Mouse (Mus musculus) Patski (cell line): ENCODE data around the gene Cd81. TPM values are rescaled to one million over a fixed set of nuclear protein-coding genes. Genes with fewer than 3 reads are reported as not detected.

Source experiments
- ATAC-seq: fragments of 100-300 bp; one replicate; pipeline ENCODE4 v1.8.0; 2021
- CTCF ChIA-PET: fragments of 350-600 bp; sonication (Branson Sonifier 250); formaldehyde crosslinking; loops from one replicate; lab custom pipeline; 2022; ENCODE audit warnings: inconsistent platforms; lab: Charles Lee
- POLR2A ChIA-PET: fragments of 350-600 bp; sonication (Branson Sonifier 250); formaldehyde crosslinking; loops from one replicate; lab custom pipeline; 2022; ENCODE audit warnings: antibody characterized with exemption, inconsistent platforms; lab: Charles Lee
- DNase-seq: peaks from one replicate; pipeline ENCODE4 v3.0.0-alpha.2; 2011; ENCODE audit warnings: low read depth, low spot score
- H3K27me3 ChIP-seq: fragments of 371-371 bp; one replicate; pipeline ENCODE4 v1.5.1; 2021
- CTCF ChIP-seq: fragments of 100-300 bp; IDR thresholded peaks from one replicate; pipeline ENCODE4 v1.5.1; 2021
- in situ Hi-C: fragments of 300-500 bp; cut with MboI; formaldehyde crosslinking; loops from 3 replicates; pipeline ENCODE4 v1.11.1; 2018; ENCODE audit warnings: low pct_unique_long_range_greater_than_20kb, mixed read lengths
- polyA plus RNA-seq: library from polyadenylated mRNA; unstranded; gene quantifications from one replicate; pipeline ENCODE4 v1.2.3, GENCODE M21; 2021

Cd81 gene
- 622 TPM for polyA plus RNA-seq

- DNase-seq: no peak
- CTCF ChIA-PET: interaction anchor here (1.0 to 1.9 kb wide), 8 partner anchors 8 to 45 kb away, joined by 3 to 9 read pairs (median 4); no protein-coding TSS in a partner anchor
- POLR2A ChIA-PET: interaction anchor here (1.1 to 3.8 kb wide), 9 partner anchors 8 to 44 kb away, joined by 3 to 30 read pairs (median 6); no protein-coding TSS in a partner anchor
- ATAC-seq: peak; percentile 67
- no peaks in the 10 kb centered on the region for H3K27me3 ChIP-seq
- no peak for TF ChIP-seq CTCF
- in situ Hi-C loops: loop anchor here (5.0 kb wide), 1 partner anchor 35 kb away; no protein-coding TSS in a partner anchor
These were observed at the start of gene Cd81 for GRCm38 (mm10) chr7:143052626-143053007. Cd81 (plus strand) TSS chr7:143052739.

- POLR2A ChIA-PET: no interaction called here
- in situ Hi-C loops: loop anchor here (5.0 to 25.0 kb wide), 2 partner anchors 113 to 618 kb away; partner anchors contain the start of genes Ctsd and Gm49369
These were observed 47.7 kb upstream of the Cd81 start, which contains the start of gene Tspan32 for GRCm38 (mm10) chr7:143004727-143005343. Tspan32 (plus strand) TSS chr7:143005046.

GRCm38 (mm10) chr7:143005344-143006096 is 47.0 kb upstream of the Cd81 start:
- ChIA-PET POLR2A (no interaction called here), CTCF (interaction anchor here (0.9 to 5.9 kb wide), 2 partner anchors 57 to 81 kb away, joined by 3 to 74 read pairs; no protein-coding TSS in a partner anchor)
- no peak for DNase-seq
- in situ Hi-C loops: loop anchor here (5.0 to 25.0 kb wide), 2 partner anchors 113 to 618 kb away; partner anchors contain the start of genes Ctsd and Gm49369
- H3K27me3 ChIP-seq: no peaks in the 10 kb centered on the region
- no peak for ATAC-seq
- TF ChIP-seq CTCF: no peak

More at GRCm38 (mm10) chr7:143004727-143005343, 47.7 kb upstream of the Cd81 start, which contains the start of gene Tspan32:
- TF ChIP-seq CTCF: no peak
- DNase-seq: no peak
- H3K27me3 ChIP-seq: no peaks in the 10 kb centered on the region
- CTCF ChIA-PET: interaction anchor here (1.0 to 5.9 kb wide), 2 partner anchors 81 to 82 kb away, joined by 4 to 74 read pairs; no protein-coding TSS in a partner anchor
- ATAC-seq: no peak

DNA sequence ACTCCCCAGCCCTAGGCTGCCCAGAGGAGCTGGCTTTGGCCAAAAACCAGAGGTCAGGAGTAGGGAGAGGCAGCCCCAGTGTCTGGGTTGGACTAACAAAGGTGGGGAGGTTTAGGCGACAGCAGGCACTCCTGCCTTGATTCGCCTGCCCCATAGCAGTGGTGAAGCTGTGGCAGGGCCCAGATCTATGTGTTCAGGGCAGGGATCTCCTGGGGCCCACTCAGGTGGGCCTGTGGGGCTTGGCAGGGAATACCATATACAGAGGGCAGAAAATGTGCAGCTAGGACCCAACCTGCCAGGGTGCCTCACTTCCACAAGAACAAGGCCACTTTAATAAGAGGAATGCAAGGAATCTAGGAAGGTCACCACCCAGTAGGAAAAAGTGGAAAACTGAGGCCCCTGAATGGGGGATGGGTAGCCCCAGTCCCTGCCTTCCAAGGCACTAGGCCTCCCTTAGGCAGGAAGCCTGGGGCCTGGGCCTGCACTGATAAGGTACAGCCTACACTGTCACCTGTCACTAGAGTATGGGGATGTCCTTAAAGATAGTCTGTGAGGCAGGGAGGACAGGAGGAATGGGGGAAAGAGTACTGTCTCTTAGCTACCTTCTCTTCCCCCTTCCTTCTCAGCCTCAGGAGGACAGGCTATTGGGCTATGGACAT is 46.3 kb upstream of the Cd81 start:
- in situ Hi-C loops: loop anchor here (5.0 to 25.0 kb wide), 2 partner anchors 114 to 619 kb away; partner anchors contain the start of genes Ctsd and Gm49369
- ChIA-PET CTCF (interaction anchor here (0.9 to 5.9 kb wide), 6 partner anchors 12 to 81 kb away, joined by 3 to 74 read pairs (median 14); partner anchors contain the start of gene Tssc4), POLR2A (interaction anchor here (0.7 kb wide), 1 partner anchor 83 kb away, joined by 12 read pairs; no protein-coding TSS in a partner anchor)
- no peaks in the 10 kb centered on the region for H3K27me3 ChIP-seq
- no peak for TF ChIP-seq CTCF
- DNase-seq (no peak), ATAC-seq (no peak)

GRCm38 (mm10) chr7:143006756-143007598 is 45.6 kb upstream of the Cd81 start:
- DNase-seq (no peak), ATAC-seq (no peak)
- no peak for TF ChIP-seq CTCF
- in situ Hi-C loops: loop anchor here (5.0 to 25.0 kb wide), 2 partner anchors 115 to 620 kb away; partner anchors contain the start of genes Ctsd and Gm49369
- CTCF ChIA-PET: interaction anchor here (0.7 to 5.9 kb wide), 14 partner anchors 9 to 113 kb away, joined by 3 to 74 read pairs (median 6); partner anchors contain the start of gene Tssc4
- H3K27me3 ChIP-seq: no peaks in the 10 kb centered on the region
- POLR2A ChIA-PET: interaction anchor here (0.7 to 2.9 kb wide), 6 partner anchors 46 to 84 kb away, joined by 3 to 15 read pairs (median 13); partner anchors contain the start of gene Cd81

DNA sequence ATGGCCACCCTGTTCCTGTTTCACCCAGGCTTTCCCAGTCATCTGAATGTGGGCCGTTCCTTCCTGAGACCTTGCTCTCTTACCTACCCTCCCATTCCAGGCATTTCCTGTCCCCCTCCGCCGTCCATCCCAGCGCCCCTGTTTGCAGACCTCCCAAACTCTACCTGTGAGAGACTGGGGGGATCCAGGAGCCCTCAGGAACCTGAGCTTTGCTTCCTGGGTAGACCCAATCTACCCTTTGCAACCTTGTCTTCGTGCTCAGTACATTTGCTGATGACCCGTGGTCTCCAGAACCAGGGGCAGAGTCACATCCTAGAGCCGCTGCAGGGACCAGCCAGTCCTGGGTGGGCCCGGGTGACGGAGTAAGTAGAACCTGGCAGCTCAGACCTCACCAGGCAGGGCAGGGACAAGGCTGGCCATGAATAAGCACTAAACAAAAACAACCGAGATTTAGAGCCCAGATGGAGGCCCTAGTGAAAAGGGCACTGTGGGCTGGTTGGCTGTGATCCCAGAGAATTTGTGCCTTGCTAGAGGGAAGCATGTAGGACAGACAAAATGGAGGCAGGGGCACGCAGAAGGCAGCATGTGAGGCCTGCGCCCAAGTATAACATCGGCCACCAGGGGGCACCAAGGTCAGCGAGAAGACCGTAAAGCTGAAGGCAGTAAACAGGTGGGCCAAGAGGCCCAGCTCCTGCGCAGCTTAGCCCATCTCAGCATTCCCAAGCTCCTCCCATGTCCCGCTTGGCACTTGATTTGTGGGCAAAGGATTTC is 44.8 kb upstream of the Cd81 start:
- TF ChIP-seq CTCF: no peak
- ChIA-PET POLR2A (interaction anchor here (1.3 to 2.9 kb wide), 5 partner anchors 45 to 79 kb away, joined by 3 to 15 read pairs (median 14); partner anchors contain the start of gene Cd81), CTCF (interaction anchor here (0.7 to 5.9 kb wide), 19 partner anchors 10 to 131 kb away, joined by 3 to 74 read pairs (median 5); partner anchors contain the start of gene Tssc4)
- ATAC-seq: peak; percentile 74
- no peak for DNase-seq
- no peaks in the 10 kb centered on the region for H3K27me3 ChIP-seq
- in situ Hi-C loops: loop anchor here (5.0 to 25.0 kb wide), 2 partner anchors 115 to 620 kb away; partner anchors contain the start of genes Ctsd and Gm49369

DNA sequence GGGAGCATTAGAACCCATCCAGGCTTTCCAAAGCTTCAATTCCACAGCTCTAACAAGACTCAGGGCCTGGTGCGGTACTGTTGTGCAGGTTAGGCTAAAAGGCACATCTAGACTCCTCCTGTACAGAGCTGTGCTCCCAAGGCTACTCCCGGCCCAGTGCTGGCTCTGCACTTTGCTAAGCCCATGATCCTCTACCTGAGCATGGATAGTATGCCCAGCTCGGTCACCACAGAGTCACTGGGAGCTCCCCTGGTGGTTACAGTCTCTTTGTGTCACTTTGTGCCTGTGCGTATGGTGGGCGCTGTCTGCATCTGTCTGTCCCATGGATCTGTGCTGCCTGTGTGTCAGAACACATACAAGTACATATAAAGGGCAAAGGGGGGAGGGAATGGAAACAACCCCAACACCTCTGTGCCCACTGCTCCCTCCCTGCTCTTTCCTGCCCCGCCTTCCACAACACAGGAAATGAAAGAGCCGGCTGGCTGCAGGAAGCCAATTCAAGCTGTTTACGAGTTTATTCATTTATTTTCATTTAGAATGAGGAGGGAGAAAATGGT is 44.1 kb upstream of the Cd81 start:
- DNase-seq: no peak
- ChIA-PET CTCF (interaction anchor here (0.7 to 5.9 kb wide), 15 partner anchors 9 to 131 kb away, joined by 3 to 74 read pairs (median 6); partner anchors contain the start of gene Tssc4), POLR2A (interaction anchor here (0.9 to 2.9 kb wide), 6 partner anchors 44 to 78 kb away, joined by 3 to 15 read pairs (median 13); partner anchors contain the start of gene Cd81)
- in situ Hi-C loops: loop anchor here (5.0 to 25.0 kb wide), 2 partner anchors 116 to 621 kb away; partner anchors contain the start of genes Ctsd and Gm49369
- no peak for ATAC-seq
- no peaks in the 10 kb centered on the region for H3K27me3 ChIP-seq
- TF ChIP-seq CTCF: no peak
